Mouse (Mus musculus) hindbrain, postnatal 0 days (tissue): ENCODE results near the gene Tlk1. TPM values are rescaled to one million over a fixed set of nuclear protein-coding genes. Genes with fewer than 3 reads are reported as not detected.

ENCODE experiments used
- ATAC-seq: fragments of 200-750 bp; cut with Nextera tagmentation; 2 replicates; pipeline ENCODE4 v1.8.0; 2017; ENCODE audit warnings: mild to moderate bottlenecking, moderate TSS enrichment, moderate library complexity
- DNase-seq: peaks from one replicate; pipeline ENCODE4 v3.0.0-alpha.2; 2015; ENCODE audit warnings: low spot score
- H3K27ac ChIP-seq: fragments of 300-500 bp; sonication (generic); 2 replicates; pipeline ENCODE4 v1.5.1; 2014; ENCODE audit warnings: mild to moderate bottlenecking
- H3K27me3 ChIP-seq: fragments of 300-500 bp; sonication (generic); 2 replicates; pipeline ENCODE4 v1.6.1; 2014; ENCODE audit warnings: low read length, mixed read lengths; ENCODE audit not compliant: insufficient read depth
- H3K36me3 ChIP-seq: fragments of 300-500 bp; sonication (generic); 2 replicates; pipeline ENCODE4 v1.6.1; 2014; ENCODE audit warnings: low read length, mixed read lengths; ENCODE audit not compliant: insufficient read depth
- H3K4me1 ChIP-seq: fragments of 300-500 bp; sonication (generic); 2 replicates; pipeline ENCODE4 v1.6.1; 2014; ENCODE audit warnings: antibody characterized with exemption, low read length, mixed read lengths; ENCODE audit not compliant: insufficient read depth
- H3K4me2 ChIP-seq: fragments of 300-500 bp; sonication (generic); 2 replicates; pipeline ENCODE4 v1.6.1; 2014; ENCODE audit warnings: low read depth, mild to moderate bottlenecking, low read length, moderate library complexity, mixed read lengths
- H3K4me3 ChIP-seq: fragments of 300-500 bp; sonication (generic); 2 replicates; pipeline ENCODE4 v1.5.1; 2014; ENCODE audit warnings: low read length
- H3K9ac ChIP-seq: fragments of 300-500 bp; sonication (generic); replicated peaks from 2 replicates; pipeline ENCODE4 v1.6.1; 2014; ENCODE audit warnings: mild to moderate bottlenecking, low read length, moderate library complexity, mixed read lengths
- H3K9me3 ChIP-seq: fragments of 300-500 bp; sonication (generic); 2 replicates; pipeline ENCODE4 v1.6.1; 2016; ENCODE audit warnings: low read length, mixed read lengths
- CTCF ChIP-seq: IDR thresholded peaks from 2 replicates; pipeline ENCODE4 v1.5.1; 2016; ENCODE audit warnings: antibody characterized with exemption, control low read depth, low read depth
- WGBS: fragments of 180-500 bp; shearing (Covaris S2); extraction: QIAGEN DNeasy Blood & Tissue Kit; methylation state at CpG from one replicate; pipeline ENCODE4 v1.1.7; 2014; 5-methylcytosine and 5-hydroxymethylcytosine counted together
- polyA plus RNA-seq: library from polyadenylated mRNA; unstranded; fragments of >200 nt; fragmentation: Nextera tagmentation; extraction: Ambion mirVana; gene quantifications from 2 replicates; pipeline ENCODE4 v1.2.1, GENCODE M21; 2015
- total RNA-seq: library from RNA; depleted of rRNA; stranded (reverse); fragments of >200 nt; gene quantifications from 2 replicates; pipeline ENCODE4 v1.2.3, GENCODE M21; 2014

Tlk1 gene
- total and polyA plus RNA-seq, 2 experiments from 2014 or later, result 17.3 to 27.0 TPM

- no peak for ATAC-seq
- Histone ChIP-seq H3K4me3 (no peak overlapping the region), H3K27me3 (no peaks in the 10 kb centered on the region), H3K9me3 (no peaks in the 10 kb centered on the region), H3K9ac (no peak overlapping the region), H3K36me3 (no peaks in the 10 kb centered on the region), H3K27ac (no peak overlapping the region), H3K4me2 (no peak overlapping the region), H3K4me1 (no peaks in the 10 kb centered on the region)
- no peak for TF ChIP-seq CTCF
- no peak for DNase-seq
- 84% methylated on average over 2 of the region's 2 CpGs for WGBS
These were observed 9.7 kb upstream of the Tlk1 start for GRCm38 (mm10) chr2:70835209-70835608.

GRCm38 (mm10) chr2:70833261-70833660 is 7.7 kb upstream of the Tlk1 start:
- no peaks in the 10 kb centered on the region for H3K4me1 ChIP-seq
- WGBS, result 61% methylated on average over 1 of the region's 1 CpGs
- H3K9ac ChIP-seq, result no peak overlapping the region
- H3K4me2 ChIP-seq, result no peak overlapping the region
- TF ChIP-seq CTCF, result no peak
- H3K4me3 ChIP-seq, result no peak overlapping the region
- H3K9me3 ChIP-seq, result no peaks in the 10 kb centered on the region
- H3K27ac ChIP-seq, result no peak overlapping the region
- ATAC-seq (no peak), DNase-seq (no peak)
- no peaks in the 10 kb centered on the region for H3K27me3 ChIP-seq
- H3K36me3 ChIP-seq, result no peaks in the 10 kb centered on the region

- Histone ChIP-seq H3K4me1 (no peaks in the 10 kb centered on the region), H3K27me3 (no peaks in the 10 kb centered on the region), H3K27ac (no peak overlapping the region), H3K4me2 (no peak overlapping the region), H3K9ac (no peak overlapping the region), H3K36me3 (no peaks in the 10 kb centered on the region), H3K4me3 (no peak overlapping the region), H3K9me3 (no peaks in the 10 kb centered on the region)
- WGBS, result 93% methylated on average over 10 of the region's 10 CpGs
- ATAC-seq (no peak), DNase-seq (no peak)
- TF ChIP-seq CTCF, result no peak
These were observed 6.3 kb upstream of the Tlk1 start for GRCm38 (mm10) chr2:70831709-70832350.

GRCm38 (mm10) chr2:70830683-70831082 is 5.2 kb upstream of the Tlk1 start:
- no peak for DNase-seq
- H3K4me2 ChIP-seq, result no peak overlapping the region
- H3K4me3 ChIP-seq, result no peak overlapping the region
- H3K9ac ChIP-seq, result no peak overlapping the region
- no peaks in the 10 kb centered on the region for H3K9me3 ChIP-seq
- no peaks in the 10 kb centered on the region for H3K27me3 ChIP-seq
- WGBS, result 65% methylated on average over 2 of the region's 2 CpGs
- no peaks in the 10 kb centered on the region for H3K4me1 ChIP-seq
- no peak for TF ChIP-seq CTCF
- H3K27ac ChIP-seq, result no peak overlapping the region
- H3K36me3 ChIP-seq, result no peaks in the 10 kb centered on the region
- no peak for ATAC-seq

GRCm38 (mm10) chr2:70829946-70830610 is 4.5 kb upstream of the Tlk1 start:
- TF ChIP-seq CTCF, result no peak
- H3K27ac ChIP-seq, result no peak overlapping the region
- no peak overlapping the region for H3K4me3 ChIP-seq
- no peaks in the 10 kb centered on the region for H3K4me1 ChIP-seq
- no peak for DNase-seq
- H3K9me3 ChIP-seq, result no peaks in the 10 kb centered on the region
- no peaks in the 10 kb centered on the region for H3K27me3 ChIP-seq
- no peak overlapping the region for H3K4me2 ChIP-seq
- 88% methylated on average over 5 of the region's 5 CpGs for WGBS
- ATAC-seq, result no peak
- H3K9ac ChIP-seq, result no peak overlapping the region
- no peaks in the 10 kb centered on the region for H3K36me3 ChIP-seq

GRCm38 (mm10) chr2:70827780-70828179 is 2.3 kb upstream of the Tlk1 start:
- H3K4me3 ChIP-seq, result no peak overlapping the region
- no peak overlapping the region for H3K27ac ChIP-seq
- 0 out of 2 replicates have a peak, but pooled peaks cover under 1% of the 10 kb centered on the region for H3K4me1 ChIP-seq
- 89% methylated on average over 8 of the region's 8 CpGs for whole genome bisulfite sequencing
- H3K9ac ChIP-seq, result no peak overlapping the region
- DNase-seq (no peak), ATAC-seq (no peak)
- no peak overlapping the region for H3K4me2 ChIP-seq
- H3K9me3 ChIP-seq, result no peaks in the 10 kb centered on the region
- H3K27me3 ChIP-seq, result no peaks in the 10 kb centered on the region
- no peak for TF ChIP-seq CTCF
- no peaks in the 10 kb centered on the region for H3K36me3 ChIP-seq
